Mouse (Mus musculus): ENCODE results near the gene Impad1.

- no peak for TF ChIP-seq CTCF (IDR thresholded peaks at IDR 0.05; ENCODE audit: borderline replicate concordance, control insufficient read depth, extremely low read depth, insufficient read depth, low read length, poor library complexity)
- no peak for TF ChIP-seq POLR2A (IDR thresholded peaks at IDR 0.05; ENCODE audit: control insufficient read depth, extremely low read depth, insufficient read depth, low read length, poor library complexity)
Observed at GRCm38 (mm10) chr4:4771523-4772114, 21.5 kb downstream of the Impad1 start.

Measured in thymus, adult 2 months (tissue).